Mouse (Mus musculus) embryo, embryonic 11 days (tissue): ENCODE results near the gene Fmo5.

Experiments used
- DNase-seq: peaks from one replicate; pipeline ENCODE4 v3.0.0-alpha.2; 2015

Fmo5 gene

GRCm38 (mm10) chr3:97633456-97633855, 4.9 kb downstream of the Fmo5 start:
- no peak for DNase-seq

GRCm38 (mm10) chr3:97634288-97634761, 5.7 kb downstream of the Fmo5 start:
- no peak for DNase-seq

GRCm38 (mm10) chr3:97641396-97641795, 12.8 kb downstream of the Fmo5 start:
- DNase-seq, result no peak

- DNase-seq, result no peak
Observed at GRCm38 (mm10) chr3:97642001-97642400, 13.4 kb downstream of the Fmo5 start.

GRCm38 (mm10) chr3:97648518-97648917, 19.9 kb downstream of the Fmo5 start:
- no peak for DNase-seq

- DNase-seq, result no peak
Observed at GRCm38 (mm10) chr3:97649022-97649421, 20.4 kb downstream of the Fmo5 start.

- DNase-seq, result no peak
Observed at GRCm38 (mm10) chr3:97649469-97649868, 20.9 kb downstream of the Fmo5 start.

GRCm38 (mm10) chr3:97651604-97652003, 23.0 kb downstream of the Fmo5 start:
- DNase-seq, result no peak

- no peak for DNase-seq
Observed at GRCm38 (mm10) chr3:97653781-97654180, 25.2 kb downstream of the Fmo5 start.

- DNase-seq, result no peak
Observed at GRCm38 (mm10) chr3:97654901-97655300, 26.3 kb downstream of the Fmo5 start.

GRCm38 (mm10) chr3:97657655-97658411, 29.2 kb downstream of the Fmo5 start, which contains the start of gene Prkab2:
Prkab2 (plus strand) TSS chr3:97658193.
- peak; percentile 98 for DNase-seq

- DNase-seq, result no peak
Observed at GRCm38 (mm10) chr3:97658426-97659193, 30.0 kb downstream of the Fmo5 start.

- DNase-seq, result no peak
Observed at GRCm38 (mm10) chr3:97659746-97660145, 31.1 kb downstream of the Fmo5 start.

- no peak for DNase-seq
Observed at GRCm38 (mm10) chr3:97661206-97661605, 32.6 kb downstream of the Fmo5 start.

- no peak for DNase-seq
Observed at GRCm38 (mm10) chr3:97665525-97665924, 36.9 kb downstream of the Fmo5 start.

- DNase-seq, result no peak
Observed at GRCm38 (mm10) chr3:97666154-97666553, 37.5 kb downstream of the Fmo5 start.

GRCm38 (mm10) chr3:97667093-97667675, 38.6 kb downstream of the Fmo5 start:
- no peak for DNase-seq

GRCm38 (mm10) chr3:97674644-97675110, 46.1 kb downstream of the Fmo5 start, which contains the start of gene Gm17651:
Gm17651 (minus strand) TSS chr3:97674694.
- DNase-seq, result no peak

GRCm38 (mm10) chr3:97676126-97676525, 47.5 kb downstream of the Fmo5 start:
- no peak for DNase-seq

GRCm38 (mm10) chr3:97678416-97678815, 49.8 kb downstream of the Fmo5 start:
- DNase-seq, result no peak

- peak; percentile 77 for DNase-seq
Observed at GRCm38 (mm10) chr3:97680631-97681320, 52.2 kb downstream of the Fmo5 start.

GRCm38 (mm10) chr3:97681321-97682158, 52.9 kb downstream of the Fmo5 start:
- peak; percentile 92 for DNase-seq
